Mouse (Mus musculus) regulatory T cell (primary cell): ENCODE data around the gene Zfp768.
"Not testable (repeated sequence)": the region's sequence is repeated elsewhere in the genome, so short reads cannot be mapped to it uniquely, and the experiment has no call there.

Source experiments
- in situ Hi-C: fragments of 300-600 bp; cut with MboI, MseI; formaldehyde crosslinking; loops from one replicate; pipeline ENCODE4 v1.15.1; 2025; ENCODE audit warnings: high pct_unique_total_duplicates

The Zfp768 gene

GRCm38 (mm10) chr7:127358472-127358871, 13.1 kb upstream of the Zfp768 start:
- in situ Hi-C loops = no loop called here

GRCm38 (mm10) chr7:127357871-127358270, 12.5 kb upstream of the Zfp768 start:
- in situ Hi-C loops = no loop called here

- in situ Hi-C loops = no loop called here
Measured at GRCm38 (mm10) chr7:127355796-127356195, 10.4 kb upstream of the Zfp768 start.

- in situ Hi-C loops = no loop called here
Measured at GRCm38 (mm10) chr7:127351230-127352004, 6.0 kb upstream of the Zfp768 start.

- in situ Hi-C loops = no loop called here
Measured at GRCm38 (mm10) chr7:127346676-127347075, 1.3 kb upstream of the Zfp768 start.

GRCm38 (mm10) chr7:127345092-127345491, 297 bp downstream of the Zfp768 start:
- in situ Hi-C loops = no loop called here

GRCm38 (mm10) chr7:127344371-127344770, 1.0 kb downstream of the Zfp768 start:
- in situ Hi-C loops = no loop called here

- in situ Hi-C loops = no loop called here
Measured at GRCm38 (mm10) chr7:127343351-127344019, 1.9 kb downstream of the Zfp768 start.

GRCm38 (mm10) chr7:127342888-127343287, 2.5 kb downstream of the Zfp768 start:
- in situ Hi-C loops = no loop called here

GRCm38 (mm10) chr7:127342332-127342731, 3.1 kb downstream of the Zfp768 start:
- in situ Hi-C loops = no loop called here

GRCm38 (mm10) chr7:127341861-127342260, 3.5 kb downstream of the Zfp768 start:
- in situ Hi-C loops = not testable (repeated sequence)

- in situ Hi-C loops = no loop called here
Measured at GRCm38 (mm10) chr7:127341356-127341755, 4.0 kb downstream of the Zfp768 start.

GRCm38 (mm10) chr7:127337636-127338035, 7.8 kb downstream of the Zfp768 start:
- in situ Hi-C loops = no loop called here

GRCm38 (mm10) chr7:127335604-127336003, 9.8 kb downstream of the Zfp768 start:
- in situ Hi-C loops = no loop called here

- in situ Hi-C loops = no loop called here
Measured at GRCm38 (mm10) chr7:127333240-127333639, 12.1 kb downstream of the Zfp768 start.

GRCm38 (mm10) chr7:127326685-127327084, 18.7 kb downstream of the Zfp768 start:
- in situ Hi-C loops = no loop called here

GRCm38 (mm10) chr7:127325550-127325949, 19.8 kb downstream of the Zfp768 start:
- in situ Hi-C loops = no loop called here

- in situ Hi-C loops = loop anchor here (25.0 kb wide), 1 partner anchor 212 kb away; no protein-coding TSS in a partner anchor
Measured at GRCm38 (mm10) chr7:127324944-127325343, 20.4 kb downstream of the Zfp768 start.

- in situ Hi-C loops = loop anchor here (25.0 kb wide), 1 partner anchor 215 kb away; no protein-coding TSS in a partner anchor
Measured at GRCm38 (mm10) chr7:127322085-127322484, 23.3 kb downstream of the Zfp768 start.

GRCm38 (mm10) chr7:127321106-127321505, 24.3 kb downstream of the Zfp768 start:
- in situ Hi-C loops = loop anchor here (25.0 kb wide), 1 partner anchor 216 kb away; no protein-coding TSS in a partner anchor

- in situ Hi-C loops = loop anchor here (25.0 kb wide), 1 partner anchor 223 kb away; no protein-coding TSS in a partner anchor
Measured at GRCm38 (mm10) chr7:127313912-127314311, 31.5 kb downstream of the Zfp768 start.

- in situ Hi-C loops = loop anchor here (25.0 kb wide), 1 partner anchor 227 kb away; no protein-coding TSS in a partner anchor
Measured at GRCm38 (mm10) chr7:127309951-127310350, 35.4 kb downstream of the Zfp768 start.

GRCm38 (mm10) chr7:127308887-127309286, 36.5 kb downstream of the Zfp768 start:
- in situ Hi-C loops = loop anchor here (25.0 kb wide), 1 partner anchor 228 kb away; no protein-coding TSS in a partner anchor
